Mouse (Mus musculus): ENCODE measurements at regions not wholly inside any gene's neighbourhood (a gene's known extent, or its start where the extent isn't known, plus 50 kb on each side); places are given as distances from the start of the nearest gene placed in this dataset.

GRCm38 (mm10) chr15:90365656-90366055, 141.5 kb downstream of the Alg10b start:
- Histone ChIP-seq H3K79me2 (ENCODE audit: control insufficient read depth, insufficient read depth) (no peaks in the 10 kb centered on the region), H3K4me2 (ENCODE audit: low read depth) (no peak overlapping the region), H3K36me3 (ENCODE audit: control insufficient read depth, insufficient read depth) (no peaks in the 10 kb centered on the region), H3K4me3 (no peak overlapping the region), H3K27me3 (ENCODE audit: control insufficient read depth, insufficient read depth, insufficient read length) (no peaks in the 10 kb centered on the region), H3ac (ENCODE audit: control insufficient read depth, insufficient read length) (no peak overlapping the region)
- TF ChIP-seq SRF (IDR thresholded peaks at IDR 0.05; ENCODE audit: control insufficient read depth, insufficient read length, low read depth): no peak
- TF ChIP-seq CEBPB (IDR thresholded peaks at IDR 0.05; ENCODE audit: insufficient read depth, poor library complexity, severe bottlenecking): no peak
- TF ChIP-seq USF1 (IDR thresholded peaks at IDR 0.05; ENCODE audit: low read depth): no peak
- no peak for TF ChIP-seq POLR2A (IDR thresholded peaks at IDR 0.05; ENCODE audit: insufficient read length, low read depth)
- no peak for TF ChIP-seq E2F4 (IDR thresholded peaks at IDR 0.05; ENCODE audit: insufficient read depth)
- peak in 1 of 3 experiments; percentile 5 for TF ChIP-seq MYOD1 (IDR thresholded peaks at IDR 0.05; ENCODE audit: control insufficient read depth in 1 of 3, insufficient read length in 2 of 3, low read depth in 2 of 3)
- TF ChIP-seq POLR2AphosphoS2 (IDR thresholded peaks at IDR 0.05; ENCODE audit: insufficient read length, low read depth): no peak

GRCm38 (mm10) chr15:90377959-90378358, 153.8 kb downstream of the Alg10b start:
- no peak overlapping the region for H3K4me3 ChIP-seq
- no peaks in the 10 kb centered on the region for H3K79me2 ChIP-seq (ENCODE audit: control insufficient read depth, insufficient read depth)
- no peak for TF ChIP-seq POLR2A (IDR thresholded peaks at IDR 0.05; ENCODE audit: insufficient read length, low read depth)
- TF ChIP-seq SRF (IDR thresholded peaks at IDR 0.05; ENCODE audit: control insufficient read depth, insufficient read length, low read depth): no peak
- H3K27me3 ChIP-seq (ENCODE audit: control insufficient read depth, insufficient read depth, insufficient read length): no peaks in the 10 kb centered on the region
- no peak overlapping the region for H3ac ChIP-seq (ENCODE audit: control insufficient read depth, insufficient read length)
- H3K36me3 ChIP-seq (ENCODE audit: control insufficient read depth, insufficient read depth): no peaks in the 10 kb centered on the region
- H3K4me2 ChIP-seq (ENCODE audit: low read depth): peak overlapping the region; percentile 10

- no peaks in the 10 kb centered on the region for H3K27me3 ChIP-seq (ENCODE audit: control insufficient read depth, insufficient read depth, insufficient read length)
- no peaks in the 10 kb centered on the region for H3K36me3 ChIP-seq (ENCODE audit: control insufficient read depth, insufficient read depth)
- no peak overlapping the region for H3K4me2 ChIP-seq (ENCODE audit: low read depth)
- no peak overlapping the region for H3ac ChIP-seq (ENCODE audit: control insufficient read depth, insufficient read length)
- no peaks in the 10 kb centered on the region for H3K79me2 ChIP-seq (ENCODE audit: control insufficient read depth, insufficient read depth)
- H3K4me3 ChIP-seq: no peak overlapping the region
- no peak for TF ChIP-seq E2F4 (IDR thresholded peaks at IDR 0.05; ENCODE audit: insufficient read depth)
- no peak for TF ChIP-seq MYOG (IDR thresholded peaks at IDR 0.05; ENCODE audit: control insufficient read depth in 1 of 3, insufficient read depth in 1 of 3, insufficient read length in 2 of 3, low read depth in 2 of 3)
- TF ChIP-seq TCF12 (IDR thresholded peaks at IDR 0.05; ENCODE audit: insufficient read depth, poor library complexity, severe bottlenecking): no peak
- no peak for TF ChIP-seq TCF3 (IDR thresholded peaks at IDR 0.05; ENCODE audit: insufficient read length, low read depth)
- TF ChIP-seq REST (IDR thresholded peaks at IDR 0.05; ENCODE audit: insufficient read depth, insufficient read length): no peak
- no peak for TF ChIP-seq CEBPB (IDR thresholded peaks at IDR 0.05; ENCODE audit: insufficient read depth, poor library complexity, severe bottlenecking)
- no peak for TF ChIP-seq POLR2AphosphoS2 (IDR thresholded peaks at IDR 0.05; ENCODE audit: insufficient read length, low read depth)
- TF ChIP-seq MYOD1 (IDR thresholded peaks at IDR 0.05; ENCODE audit: control insufficient read depth in 1 of 3, insufficient read length in 2 of 3, low read depth in 2 of 3): no peak
- no peak for TF ChIP-seq MAX (IDR thresholded peaks at IDR 0.05; ENCODE audit: low read depth)
Observed at GRCm38 (mm10) chr15:90396961-90397360, 172.8 kb downstream of the Alg10b start.

- no peaks in the 10 kb centered on the region for H3K79me2 ChIP-seq (ENCODE audit: control insufficient read depth, insufficient read depth)
- no peak overlapping the region for H3ac ChIP-seq (ENCODE audit: control insufficient read depth, insufficient read length)
- TF ChIP-seq TCF3 (IDR thresholded peaks at IDR 0.05; ENCODE audit: insufficient read length, low read depth): no peak
- no peak for TF ChIP-seq USF1 (IDR thresholded peaks at IDR 0.05; ENCODE audit: low read depth)
- no peak for TF ChIP-seq MYOD1 (IDR thresholded peaks at IDR 0.05; ENCODE audit: control insufficient read depth in 1 of 3, insufficient read length in 2 of 3, low read depth in 2 of 3)
- TF ChIP-seq TCF12 (IDR thresholded peaks at IDR 0.05; ENCODE audit: insufficient read depth, poor library complexity, severe bottlenecking): no peak
- TF ChIP-seq REST (IDR thresholded peaks at IDR 0.05; ENCODE audit: insufficient read depth, insufficient read length): no peak
- TF ChIP-seq E2F4 (IDR thresholded peaks at IDR 0.05; ENCODE audit: insufficient read depth): no peak
- TF ChIP-seq MAX (IDR thresholded peaks at IDR 0.05; ENCODE audit: low read depth): no peak
- no peak for TF ChIP-seq POLR2A (IDR thresholded peaks at IDR 0.05; ENCODE audit: insufficient read length, low read depth)
- no peak for TF ChIP-seq SRF (IDR thresholded peaks at IDR 0.05; ENCODE audit: control insufficient read depth, insufficient read length, low read depth)
- no peak for TF ChIP-seq MYOG (IDR thresholded peaks at IDR 0.05; ENCODE audit: control insufficient read depth in 1 of 3, insufficient read depth in 1 of 3, insufficient read length in 2 of 3, low read depth in 2 of 3)
- TF ChIP-seq POLR2AphosphoS2 (IDR thresholded peaks at IDR 0.05; ENCODE audit: insufficient read length, low read depth): no peak
- TF ChIP-seq CEBPB (IDR thresholded peaks at IDR 0.05; ENCODE audit: insufficient read depth, poor library complexity, severe bottlenecking): no peak
Observed at GRCm38 (mm10) chr15:90397691-90398377, 173.7 kb downstream of the Alg10b start.

More at GRCm38 (mm10) chr15:90397691-90398377, 173.7 kb downstream of the Alg10b start:
- no peaks in the 10 kb centered on the region for H3K36me3 ChIP-seq (ENCODE audit: control insufficient read depth, insufficient read depth)
- no peaks in the 10 kb centered on the region for H3K27me3 ChIP-seq (ENCODE audit: control insufficient read depth, insufficient read depth, insufficient read length)
- no peak overlapping the region for H3K4me3 ChIP-seq
- H3K4me2 ChIP-seq (ENCODE audit: low read depth): no peak overlapping the region

Measured in myocyte (in vitro differentiated cells).